Mouse (Mus musculus): ENCODE results near the gene Cd164.

- no peak for TF ChIP-seq CTCF (IDR thresholded peaks at IDR 0.05; ENCODE audit: insufficient read depth, low read depth, low read length)
- TF ChIP-seq POLR2A (IDR thresholded peaks at IDR 0.05; ENCODE audit: insufficient read depth, low read depth, low read length): no peak
Observed at GRCm38 (mm10) chr10:41519640-41520409, 611 bp downstream of the Cd164 start.

All from olfactory bulb, adult 2 months (tissue).